Mouse (Mus musculus) liver, embryonic 14.5 days (tissue): Measurements from ENCODE around the gene Nav2. TPM values are rescaled to one million over a fixed set of nuclear protein-coding genes. Genes with fewer than 3 reads are reported as not detected.

Experiments
- ATAC-seq: fragments of 200-750 bp; cut with Nextera tagmentation; 2 replicates; pipeline ENCODE4 v1.8.0; 2017; ENCODE audit warnings: moderate number of reproducible peaks, mild to moderate bottlenecking, moderate library complexity; ENCODE audit not compliant: insufficient read depth
- DNase-seq, 3 experiments: peaks; one replicate each; pipeline ENCODE4 v3.0.0-alpha.2; 2012 to 2013; ENCODE audit warnings: low read depth in 3 of 3, low spot score in 3 of 3
- H3K27ac ChIP-seq: fragments of 300-500 bp; sonication (generic); 2 replicates; pipeline ENCODE4 v1.5.1; 2014; ENCODE audit warnings: moderate library complexity, mild to moderate bottlenecking, control low read depth, inconsistent platforms
- H3K27me3 ChIP-seq: fragments of 300-500 bp; sonication (generic); 2 replicates; pipeline ENCODE4 v1.6.1; 2014; ENCODE audit warnings: mild to moderate bottlenecking, low read length, moderate library complexity; ENCODE audit not compliant: control insufficient read depth, insufficient read depth
- H3K36me3 ChIP-seq: fragments of 300-500 bp; sonication (generic); replicated peaks from 2 replicates; pipeline ENCODE4 v1.6.1; 2014; ENCODE audit warnings: low read depth; ENCODE audit not compliant: control insufficient read depth, insufficient read depth
- H3K4me1 ChIP-seq, 2 experiments: fragments of 200-500 bp in 1 of 2; fragments of 300-500 bp in 1 of 2; sonication (generic) in 1 of 2; replicated peaks; 2 replicates each; pipeline ENCODE4 v1.6.1; 2012 to 2014; ENCODE audit warnings: antibody characterized with exemption in 1 of 2, inconsistent platforms in 1 of 2, low read length in 1 of 2; ENCODE audit not compliant: control insufficient read depth in 2 of 2, insufficient read depth in 2 of 2
- H3K4me2 ChIP-seq: fragments of 300-500 bp; sonication (generic); 2 replicates; pipeline ENCODE4 v1.6.1; 2014; ENCODE audit warnings: low read depth, mild to moderate bottlenecking, control low read depth, moderate library complexity
- H3K4me3 ChIP-seq, 2 experiments: fragments of 200-500 bp in 1 of 2; fragments of 300-500 bp in 1 of 2; sonication (generic) in 1 of 2; 2 replicates each; pipeline ENCODE4 v1.5.1; 2012 to 2014; ENCODE audit warnings: low read depth in 2 of 2, low read length in 2 of 2, mild to moderate bottlenecking in 2 of 2, control low read depth in 1 of 2, inconsistent platforms in 1 of 2, moderate library complexity in 1 of 2; ENCODE audit not compliant: insufficient read depth in 1 of 2
- H3K9ac ChIP-seq: fragments of 300-500 bp; sonication (generic); replicated peaks from 2 replicates; pipeline ENCODE4 v1.6.1; 2014; ENCODE audit warnings: mild to moderate bottlenecking, control low read depth, moderate library complexity
- H3K9me3 ChIP-seq: fragments of 300-500 bp; sonication (generic); 2 replicates; pipeline ENCODE4 v1.6.1; 2016; ENCODE audit warnings: low read length, mixed read lengths; ENCODE audit not compliant: control insufficient read depth
- CTCF ChIP-seq: IDR thresholded peaks from 2 replicates; pipeline ENCODE4 v1.5.1; 2016; ENCODE audit warnings: antibody characterized with exemption, low read depth, control low read depth
- EP300 ChIP-seq: IDR thresholded peaks from 2 replicates; pipeline ENCODE4 v1.6.1; 2016; ENCODE audit warnings: antibody characterized with exemption, low read depth
- WGBS: fragments of 180-500 bp; shearing (Covaris S2); extraction: QIAGEN DNeasy Blood & Tissue Kit; methylation state at CpG from one replicate; pipeline ENCODE4 v1.1.7; 2014; ENCODE audit not compliant: insufficient replicate concordance; 5-methylcytosine and 5-hydroxymethylcytosine counted together
- polyA plus RNA-seq, 2 experiments: library from polyadenylated mRNA; depleted of rRNA in 1 of 2; stranded (reverse) in 1 of 2; unstranded in 1 of 2; fragments of >200 nt; fragmentation: Nextera tagmentation in 1 of 2; extraction: Ambion mirVana in 1 of 2; gene quantifications; 2 replicates each; pipeline versions ENCODE4 v1.2.1 to v1.2.3; 2012 to 2014

The Nav2 gene
- polyA plus RNA-seq, 2 experiments = 1.5 to 1.6 TPM

DNA sequence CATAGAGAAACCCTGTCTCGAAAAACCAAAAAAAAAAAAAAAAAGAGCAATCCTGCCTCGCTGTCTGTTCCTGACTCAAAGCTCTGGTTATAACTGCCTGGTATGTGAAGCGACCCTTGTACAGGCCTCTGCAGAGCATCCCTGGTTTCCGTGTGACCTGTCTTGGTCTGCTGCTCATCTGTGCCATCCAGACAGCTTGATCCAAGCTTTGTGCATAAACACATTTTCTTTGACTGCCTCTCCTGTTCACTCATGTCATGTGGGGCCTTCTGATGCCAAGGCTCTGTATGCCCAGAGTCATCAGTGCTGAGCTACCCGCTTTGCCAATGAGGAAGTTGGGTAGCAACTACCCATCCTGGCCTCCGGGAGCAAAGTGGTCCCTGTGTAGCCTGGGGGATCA lies 591.1 kb downstream of the Nav2 start:
- no peak overlapping the region for H3K4me3 ChIP-seq
- H3K9me3 ChIP-seq = no peaks in the 10 kb centered on the region
- no peak for ATAC-seq
- H3K4me1 ChIP-seq = 0 out of 4 replicates have a peak, but pooled peaks cover 0 to 5% of the 10 kb centered on the region in 2 experiments
- TF ChIP-seq CTCF = no peak
- no peak for TF ChIP-seq EP300
- no peak for DNase-seq
- H3K9ac ChIP-seq = no peak overlapping the region
- no peak overlapping the region for H3K4me2 ChIP-seq
- no peak overlapping the region for H3K27ac ChIP-seq
- H3K27me3 ChIP-seq = no peaks in the 10 kb centered on the region
- H3K36me3 ChIP-seq = no peaks in the 10 kb centered on the region
- 56% methylated on average over 6 of the region's 6 CpGs for WGBS

DNA sequence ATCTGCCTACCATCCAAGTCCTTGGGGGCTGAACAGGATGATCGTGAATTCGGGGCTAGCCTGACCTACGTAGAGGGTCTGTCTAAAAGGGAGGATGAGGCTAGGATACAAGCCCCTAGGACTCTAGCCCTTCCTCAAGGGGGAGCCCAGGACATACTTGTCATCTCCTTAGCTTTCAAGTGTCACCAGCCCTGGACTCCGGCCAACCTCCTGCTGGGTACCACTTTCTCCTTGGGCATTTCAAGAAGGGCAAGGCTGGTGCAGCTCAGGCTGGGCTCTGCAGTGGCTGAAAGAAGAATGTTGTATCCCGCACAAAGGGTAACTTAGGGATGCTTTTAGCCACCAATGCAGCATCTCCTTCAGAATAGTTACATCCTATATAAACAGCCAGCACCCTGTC lies 592.4 kb downstream of the Nav2 start:
- 66% methylated on average over 5 of the region's 5 CpGs for WGBS
- TF ChIP-seq EP300 = no peak
- no peak for TF ChIP-seq CTCF
- H3K4me1 ChIP-seq = peaks cover 0 to 12% of the 10 kb centered on the region in 2 experiments; a peak in 2 of 4 replicates

GRCm38 (mm10) chr7:49503419-49503818 lies 594.9 kb downstream of the Nav2 start:
- Histone ChIP-seq H3K4me2 (no peak overlapping the region), H3K36me3 (no peaks in the 10 kb centered on the region), H3K27me3 (no peaks in the 10 kb centered on the region), H3K27ac (no peak overlapping the region), H3K9me3 (no peaks in the 10 kb centered on the region), H3K9ac (no peak overlapping the region), H3K4me1 (peaks cover 0 to 12% of the 10 kb centered on the region in 2 experiments; a peak in 2 of 4 replicates), H3K4me3 (no peak overlapping the region)
- ATAC-seq (no peak), DNase-seq (no peak)
- TF ChIP-seq CTCF = no peak
- no peak for TF ChIP-seq EP300
- WGBS = 62% methylated on average over 8 of the region's 8 CpGs

More for the DNA sequence above, 592.4 kb downstream of the Nav2 start:
- no peak overlapping the region for H3K9ac ChIP-seq
- no peaks in the 10 kb centered on the region for H3K36me3 ChIP-seq
- H3K27me3 ChIP-seq = no peaks in the 10 kb centered on the region
- H3K4me3 ChIP-seq = no peak overlapping the region
- H3K27ac ChIP-seq = no peak overlapping the region
- no peak overlapping the region for H3K4me2 ChIP-seq
- no peak for ATAC-seq
- DNase-seq = no peak
- no peaks in the 10 kb centered on the region for H3K9me3 ChIP-seq

GRCm38 (mm10) chr7:49503881-49504280 lies 595.4 kb downstream of the Nav2 start:
- H3K4me2 ChIP-seq = no peak overlapping the region
- no peaks in the 10 kb centered on the region for H3K9me3 ChIP-seq
- H3K27me3 ChIP-seq = no peaks in the 10 kb centered on the region
- DNase-seq (no peak), ATAC-seq (no peak)
- H3K4me3 ChIP-seq = no peak overlapping the region
- peaks cover 0 to 15% of the 10 kb centered on the region in 2 experiments; a peak in 2 of 4 replicates for H3K4me1 ChIP-seq
- no peak for TF ChIP-seq CTCF
- no peak for TF ChIP-seq EP300
- H3K9ac ChIP-seq = no peak overlapping the region
- H3K27ac ChIP-seq = no peak overlapping the region
- WGBS = 42% methylated on average over 2 of the region's 2 CpGs
- no peaks in the 10 kb centered on the region for H3K36me3 ChIP-seq

DNA sequence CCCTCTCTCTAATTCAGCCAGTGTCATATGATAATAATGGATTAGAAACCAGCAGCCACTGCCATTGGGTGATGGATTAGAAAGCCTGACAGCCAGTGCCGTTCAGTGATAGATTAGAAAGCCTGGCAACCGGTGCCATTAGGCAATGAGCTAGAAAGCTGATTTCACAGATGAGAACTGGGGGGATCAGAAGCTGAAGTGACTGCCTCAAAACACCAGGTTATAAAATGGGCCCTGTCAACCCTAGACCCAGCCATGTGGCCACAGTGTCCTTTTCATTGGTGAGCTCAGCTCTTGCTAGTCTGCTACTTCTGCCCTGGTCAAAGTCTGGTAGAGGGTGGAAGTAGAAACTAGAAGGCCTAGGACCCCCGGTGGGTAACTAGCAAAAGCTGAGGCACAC lies 595.8 kb downstream of the Nav2 start:
- no peaks in the 10 kb centered on the region for H3K36me3 ChIP-seq
- no peak overlapping the region for H3K9ac ChIP-seq
- H3K27ac ChIP-seq = no peak overlapping the region
- TF ChIP-seq CTCF (no peak), EP300 (no peak)
- H3K4me3 ChIP-seq = no peak overlapping the region
- no peak for ATAC-seq
- DNase-seq = no peak
- H3K4me2 ChIP-seq = no peak overlapping the region
- no peaks in the 10 kb centered on the region for H3K9me3 ChIP-seq
- H3K27me3 ChIP-seq = no peaks in the 10 kb centered on the region
- 27% methylated on average over 3 of the region's 3 CpGs for WGBS
- H3K4me1 ChIP-seq = peaks cover 0 to 15% of the 10 kb centered on the region in 2 experiments; a peak in 2 of 4 replicates
